Mouse (Mus musculus) left cerebral cortex, postnatal 36 days (tissue): Measurements from ENCODE around the gene Usp30. TPM values are rescaled to one million over a fixed set of nuclear protein-coding genes. Genes with fewer than 3 reads are reported as not detected.

Experiments
- DNase-seq, 2 experiments: peaks; one replicate each; pipeline ENCODE4 v3.0.0; 2021 to 2022; ENCODE audit warnings: low spot score in 2 of 2, mixed read lengths in 1 of 2
- intact Hi-C: fragments of 180-260 bp; cut with DNase I; formaldehyde crosslinking; loops from one replicate; pipeline ENCODE4 v1.15.1; 2025
- total RNA-seq, 2 experiments: library from RNA; stranded (reverse); gene quantifications; 2 replicates each; pipeline ENCODE4 v1.2.3; 2021

The Usp30 gene
- total RNA-seq, 2 experiments from 2014 or later, result 38.5 to 42.0 TPM

- DNase-seq, result no peak
- intact Hi-C loops, result no loop called here
Observed at GRCm38 (mm10) chr5:114146028-114146888, 81.0 kb downstream of the Usp30 start, which contains the start of gene Acacb. Gene Acacb, plus strand, starts transcription at chr5:114146535.

GRCm38 (mm10) chr5:114147043-114147972 lies 82.0 kb downstream of the Usp30 start:
- intact Hi-C loops, result no loop called here
- DNase-seq, result no peak

GRCm38 (mm10) chr5:114152359-114153092 lies 87.3 kb downstream of the Usp30 start:
- intact Hi-C loops, result no loop called here
- DNase-seq, result no peak

GRCm38 (mm10) chr5:114153490-114153889 lies 88.2 kb downstream of the Usp30 start:
- DNase-seq, result no peak
- intact Hi-C loops, result no loop called here

- intact Hi-C loops, result no loop called here
- no peak for DNase-seq
Observed at GRCm38 (mm10) chr5:114154765-114155164, 89.5 kb downstream of the Usp30 start.

GRCm38 (mm10) chr5:114155168-114155933 lies 90.1 kb downstream of the Usp30 start:
- no peak for DNase-seq

GRCm38 (mm10) chr5:114157236-114157635 lies 92.0 kb downstream of the Usp30 start:
- intact Hi-C loops, result no loop called here
- DNase-seq, result no peak

More at GRCm38 (mm10) chr5:114155168-114155933, 90.1 kb downstream of the Usp30 start:
- intact Hi-C loops, result no loop called here

GRCm38 (mm10) chr5:114161424-114161823 lies 96.2 kb downstream of the Usp30 start:
- DNase-seq, result no peak
- intact Hi-C loops, result no loop called here

GRCm38 (mm10) chr5:114162106-114162815 lies 97.0 kb downstream of the Usp30 start:
- intact Hi-C loops, result no loop called here
- no peak for DNase-seq

- DNase-seq, result peak; percentile 22 to 24
- intact Hi-C loops, result no loop called here
Observed at GRCm38 (mm10) chr5:114163117-114163696, 97.9 kb downstream of the Usp30 start.

GRCm38 (mm10) chr5:114170345-114170744 lies 105.1 kb downstream of the Usp30 start:
- intact Hi-C loops, result loop anchor here (10.0 kb wide), 1 partner anchor 134 kb away; no protein-coding TSS in a partner anchor
- DNase-seq, result no peak

GRCm38 (mm10) chr5:114172936-114173335 lies 107.7 kb downstream of the Usp30 start:
- intact Hi-C loops, result loop anchor here (10.0 kb wide), 1 partner anchor 132 kb away; no protein-coding TSS in a partner anchor
- DNase-seq, result no peak

GRCm38 (mm10) chr5:114173458-114173857 lies 108.2 kb downstream of the Usp30 start:
- intact Hi-C loops, result loop anchor here (10.0 kb wide), 1 partner anchor 131 kb away; no protein-coding TSS in a partner anchor
- DNase-seq, result no peak

GRCm38 (mm10) chr5:114173877-114174581 lies 108.8 kb downstream of the Usp30 start:
- intact Hi-C loops, result loop anchor here (10.0 kb wide), 1 partner anchor 131 kb away; no protein-coding TSS in a partner anchor
- no peak for DNase-seq
